Mouse (Mus musculus): ENCODE measurements around the gene Wdr95.

Wdr95 gene

DNA sequence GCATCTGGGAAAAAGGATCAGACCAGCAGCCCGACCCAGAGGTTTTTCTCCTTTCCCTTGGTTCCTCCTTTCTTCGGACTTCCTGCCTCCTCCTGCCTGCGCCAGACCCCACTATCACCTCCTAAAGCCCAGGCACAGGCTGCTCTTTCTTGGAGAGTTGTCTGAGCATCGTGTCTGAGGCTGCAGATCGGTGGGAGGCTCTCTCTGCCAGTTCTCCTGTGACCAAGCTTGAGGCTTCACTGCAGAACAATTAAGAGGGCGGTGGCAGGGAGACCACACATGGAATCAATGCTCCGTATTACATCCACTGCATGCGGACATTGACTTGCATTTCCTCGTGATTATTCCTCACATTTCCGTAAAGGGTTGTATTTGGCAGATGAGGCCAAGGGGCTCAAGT, 49.0 kb downstream of the Wdr95 start:
- no peak for DNase-seq (ENCODE audit: low spot score in 2 of 2)

DNA sequence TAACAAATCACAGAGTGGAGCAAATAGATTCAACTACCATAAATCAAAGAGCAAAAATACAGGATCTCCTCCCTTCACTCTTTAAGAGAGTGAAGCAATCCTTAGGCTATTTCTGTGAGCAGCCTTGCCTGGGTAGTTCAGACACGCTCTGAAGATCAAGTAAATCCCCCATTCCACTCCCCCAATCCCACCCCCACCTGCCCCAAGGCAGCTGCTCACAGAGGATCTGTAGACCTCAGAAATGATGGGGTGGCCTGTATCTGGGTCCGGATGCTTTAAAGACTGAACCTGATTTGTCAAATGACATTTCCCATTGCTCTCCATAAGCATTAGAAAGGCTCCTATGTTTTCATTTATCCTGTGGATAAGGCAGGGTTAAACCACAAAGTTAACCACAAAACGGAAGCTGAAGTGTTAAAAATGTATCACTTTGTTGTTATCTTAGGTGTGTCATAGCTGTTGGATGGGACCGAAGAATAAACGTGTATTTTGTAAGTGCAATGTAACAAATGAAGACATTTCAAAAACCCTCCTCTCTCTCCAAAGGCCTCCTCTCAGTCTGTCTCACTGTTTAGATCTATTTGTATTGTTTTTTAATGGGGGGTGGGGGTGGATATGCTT, 54.3 kb downstream of the Wdr95 start:
- no peak for DNase-seq (ENCODE audit: low spot score in 2 of 2)

DNA sequence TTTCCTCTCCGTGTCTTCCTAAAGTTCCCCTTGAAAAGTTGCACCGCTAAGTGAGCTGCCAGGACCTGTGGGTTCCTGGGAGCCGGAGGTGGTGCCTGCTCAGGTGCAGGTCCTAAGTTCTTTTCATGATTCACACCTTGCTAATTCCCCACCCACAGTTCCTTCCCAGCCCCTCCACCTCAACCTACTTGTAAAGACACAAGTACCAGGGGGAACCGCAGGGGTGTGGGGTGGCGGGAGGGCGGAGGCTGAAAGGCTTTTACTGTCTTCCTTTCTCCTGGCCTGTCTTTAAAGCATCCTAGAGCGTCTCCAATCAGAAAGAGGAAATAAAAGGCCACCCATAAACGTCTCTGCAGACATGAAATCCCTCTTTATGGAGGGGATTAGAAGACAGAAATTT, 55.0 kb downstream of the Wdr95 start:
- DNase-seq (ENCODE audit: low spot score in 2 of 2) = no peak

DNA sequence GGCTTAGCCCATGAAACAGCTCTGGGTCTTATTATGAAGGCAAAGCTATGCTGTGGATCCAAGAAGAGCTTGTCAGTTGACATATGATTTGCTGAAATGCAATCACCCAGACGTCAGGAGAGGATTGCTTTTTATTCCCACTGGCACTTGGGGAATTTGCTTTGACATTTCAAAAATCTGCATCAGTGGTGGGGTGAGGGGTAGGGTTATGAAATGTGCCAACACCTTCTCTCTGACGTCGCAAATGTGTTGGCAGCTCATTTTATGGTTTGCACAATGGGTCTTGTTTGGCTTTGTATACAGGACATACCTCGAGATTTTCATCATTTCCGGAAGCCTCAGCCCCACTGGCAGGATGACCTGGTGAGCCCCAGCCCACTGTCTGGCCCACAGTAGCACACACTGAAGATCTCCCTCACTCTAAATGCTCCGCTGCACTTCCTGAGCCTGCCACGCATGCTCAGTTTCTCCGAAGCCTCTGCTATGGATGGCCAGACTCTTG, 55.7 kb downstream of the Wdr95 start:
- no peak for DNase-seq (ENCODE audit: low spot score in 2 of 2)

DNA sequence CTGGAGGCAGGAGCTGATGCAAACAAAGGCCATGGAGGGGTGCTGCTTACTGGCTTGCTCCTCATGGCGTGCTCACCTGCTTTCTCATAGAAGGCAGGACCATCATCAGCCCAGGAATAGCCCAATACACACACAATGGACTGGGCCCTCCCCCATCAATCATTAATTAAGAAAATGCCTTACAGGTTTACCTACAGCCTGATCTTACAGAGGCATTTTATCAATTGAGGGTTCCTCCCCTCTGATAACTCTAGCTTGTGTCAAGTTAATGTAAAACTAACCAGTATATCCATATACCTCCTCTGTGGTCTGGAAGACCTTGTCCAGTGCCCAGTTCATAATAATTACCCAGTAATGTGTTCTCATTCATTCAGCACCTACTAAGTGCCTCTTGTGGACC, 56.8 kb downstream of the Wdr95 start:
- no peak for DNase-seq (ENCODE audit: low spot score in 2 of 2)

DNA sequence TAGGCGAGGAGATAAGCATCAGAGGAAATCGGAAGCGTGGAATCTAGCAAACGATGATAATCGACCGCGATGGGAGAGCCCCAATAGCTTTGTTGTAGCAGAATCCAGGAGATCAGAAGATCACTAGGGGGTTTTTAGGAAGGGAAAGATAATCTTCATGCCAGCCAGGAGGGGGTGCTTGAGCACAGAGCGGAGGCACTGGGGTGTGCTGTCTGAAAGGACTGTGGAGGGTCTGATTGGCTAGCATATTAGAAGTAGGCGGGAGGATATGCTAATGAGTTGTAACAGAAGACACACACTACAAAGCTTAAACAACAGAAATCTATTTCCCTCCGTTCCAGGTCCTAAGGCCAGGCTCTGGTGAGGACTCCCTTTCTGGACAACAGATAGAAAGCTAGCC, 57.4 kb downstream of the Wdr95 start:
- no peak for DNase-seq (ENCODE audit: low spot score in 2 of 2)

DNA sequence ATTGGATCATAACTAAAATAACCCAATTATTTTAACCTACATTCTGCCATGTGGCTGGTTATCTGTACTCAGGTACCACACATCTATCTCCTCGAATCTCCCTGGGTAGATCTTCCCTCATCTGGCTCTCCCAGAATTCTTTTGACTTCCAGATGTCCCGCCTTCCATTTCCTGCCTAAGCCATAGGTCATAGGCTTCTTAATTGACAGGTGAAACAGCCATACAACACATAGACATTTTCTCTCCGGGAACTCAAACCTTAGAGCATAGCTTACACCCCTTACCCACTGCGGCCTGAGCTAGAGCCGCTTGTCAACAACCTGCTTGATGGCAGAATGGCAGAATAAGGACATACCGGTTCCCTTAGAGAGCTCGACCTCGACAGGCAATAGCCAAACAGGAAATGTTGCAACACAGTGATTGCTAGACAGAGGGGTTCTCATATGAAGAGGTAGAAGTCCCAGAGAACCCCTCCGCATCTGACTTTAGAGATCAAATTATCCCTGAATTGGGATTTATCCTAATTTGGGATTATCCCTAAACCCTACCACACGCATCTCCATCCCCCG, 58.9 kb downstream of the Wdr95 start:
- DNase-seq (ENCODE audit: low spot score in 2 of 2) = no peak

DNA sequence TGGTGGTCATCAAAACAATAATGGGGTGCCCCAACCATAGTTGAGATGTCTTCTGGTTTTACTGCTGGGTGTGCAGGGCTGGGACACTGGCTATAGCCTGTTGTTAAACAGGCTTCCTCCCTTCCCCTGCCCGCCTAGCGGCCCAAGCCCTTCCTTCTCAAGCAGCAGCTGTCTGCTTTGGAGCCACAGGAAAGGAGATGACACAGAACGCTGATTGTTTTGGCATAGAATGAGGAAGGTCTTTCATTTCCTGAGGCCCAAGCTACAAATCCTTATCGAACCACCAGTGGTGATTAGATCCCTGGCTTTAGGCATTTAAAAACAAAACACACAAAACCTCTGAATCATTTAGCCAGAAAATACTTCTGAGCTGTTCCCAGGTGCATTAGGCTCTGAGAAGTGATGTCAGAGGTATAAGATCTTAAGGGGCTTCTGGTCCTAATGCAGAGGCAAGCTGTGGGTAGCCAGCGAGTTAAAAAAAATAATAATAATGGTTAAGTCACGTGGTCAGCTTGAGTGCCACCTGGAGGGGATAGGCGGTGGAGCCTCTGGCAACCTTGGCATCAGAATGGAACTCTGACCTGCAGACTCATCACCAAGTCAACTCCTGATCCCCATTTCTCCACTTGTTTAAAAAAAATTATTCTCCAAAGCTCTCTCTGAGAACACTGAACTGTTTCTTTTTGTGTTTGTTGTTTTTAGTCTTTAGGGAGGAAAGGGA, 60.5 kb downstream of the Wdr95 start:
- DNase-seq (ENCODE audit: low spot score in 2 of 2) = no peak

DNA sequence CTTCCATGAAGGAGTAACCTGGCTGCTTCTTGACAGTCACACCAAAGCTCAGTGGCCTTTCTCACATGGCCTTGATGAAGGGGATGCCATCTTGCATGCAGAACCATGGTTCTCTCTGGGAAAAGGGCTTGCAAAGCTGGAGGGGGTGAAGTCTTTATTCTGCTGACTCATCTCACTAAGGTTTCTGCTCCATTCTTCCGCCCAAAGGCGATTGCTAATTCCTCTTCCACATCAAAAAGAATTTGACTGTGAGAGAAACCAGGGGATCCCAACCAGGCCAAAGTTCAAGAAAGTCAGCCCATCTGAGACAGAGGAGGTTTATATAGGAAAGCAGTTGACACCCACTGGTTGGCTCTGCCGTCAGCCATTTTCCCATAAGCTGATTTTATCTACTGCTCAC, 61.5 kb downstream of the Wdr95 start:
- no peak for DNase-seq (ENCODE audit: low spot score in 2 of 2)

DNA sequence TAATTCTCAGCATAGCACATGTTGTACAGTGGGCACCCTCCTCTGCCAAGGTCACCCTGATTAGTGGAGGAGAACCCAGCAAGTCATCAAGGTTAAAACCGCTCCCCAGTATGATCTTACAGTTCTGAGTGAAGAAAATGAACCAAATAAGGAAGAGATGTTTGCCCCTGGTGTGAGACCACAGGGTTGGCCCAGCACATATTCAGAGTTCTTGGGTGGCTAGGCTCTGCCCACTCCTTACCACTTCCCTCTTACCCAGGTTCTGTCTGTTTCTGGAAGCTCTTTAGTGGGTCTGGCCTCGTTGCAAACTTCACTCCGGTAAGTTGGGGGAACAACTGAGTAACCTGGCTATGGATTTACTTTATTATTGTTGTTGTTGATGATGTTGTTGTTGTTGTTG, 65.7 kb downstream of the Wdr95 start:
- no peak for DNase-seq (ENCODE audit: low spot score in 2 of 2)

DNA sequence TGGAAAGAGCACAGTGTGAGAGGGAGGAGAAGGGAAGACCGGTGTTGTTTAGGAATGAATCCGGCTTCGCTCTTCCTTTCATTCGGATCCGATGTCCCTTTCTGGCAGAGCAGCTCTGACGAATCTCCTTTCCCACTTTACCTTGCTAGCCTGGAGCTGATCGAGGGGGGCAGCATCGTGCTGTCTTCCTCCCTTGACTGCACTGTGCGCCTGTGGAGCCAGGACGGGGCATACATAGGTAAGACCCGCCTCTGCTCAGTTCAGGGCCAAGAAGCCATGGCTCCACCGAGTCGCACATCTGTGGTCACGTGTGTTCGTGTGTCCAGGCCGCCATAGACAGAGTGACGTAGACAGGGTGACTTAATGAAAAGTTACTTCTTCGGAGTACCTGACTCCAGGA, 68.9 kb downstream of the Wdr95 start:
- DNase-seq (ENCODE audit: low spot score in 2 of 2) = no peak

DNA sequence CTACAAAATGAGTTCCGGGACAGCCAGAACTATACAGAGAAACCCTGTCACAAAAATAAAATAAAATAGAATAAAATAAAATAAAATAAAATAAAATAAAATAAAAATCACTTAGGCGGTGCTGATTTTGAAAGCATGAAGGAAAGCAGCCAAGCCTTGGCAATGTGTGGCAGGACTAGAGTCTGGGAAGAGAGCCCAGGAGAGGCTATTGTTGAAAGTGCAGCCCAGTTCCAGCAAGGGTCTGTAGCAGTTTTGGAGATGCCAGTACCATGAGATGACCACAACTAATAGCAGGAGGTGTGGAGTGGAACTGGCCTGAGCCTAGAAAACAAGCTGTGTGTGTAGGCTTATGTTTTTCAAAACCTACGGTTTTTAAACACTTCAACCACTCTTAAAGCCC, 73.5 kb downstream of the Wdr95 start:
- no peak for DNase-seq (ENCODE audit: low spot score in 2 of 2)

DNA sequence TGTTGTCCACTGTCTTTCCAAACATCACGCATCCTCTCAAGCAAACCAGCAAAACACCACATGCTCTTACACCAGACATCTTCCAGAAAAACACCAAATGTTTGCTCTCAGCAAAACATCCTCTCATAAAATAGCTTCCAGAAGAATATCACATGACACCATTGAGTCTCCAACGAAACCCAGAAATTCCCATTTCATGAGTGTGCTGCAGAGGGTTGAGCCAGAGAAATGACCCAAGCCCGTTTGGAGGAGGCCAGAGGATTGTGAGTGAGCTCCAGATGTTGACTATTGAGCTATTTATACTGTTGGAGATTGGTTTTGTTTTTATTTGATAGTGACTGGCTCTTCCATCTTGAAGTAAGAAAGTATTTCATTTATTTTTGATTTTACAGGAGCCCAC, 74.8 kb downstream of the Wdr95 start:
- no peak for DNase-seq (ENCODE audit: low spot score in 2 of 2)

DNA sequence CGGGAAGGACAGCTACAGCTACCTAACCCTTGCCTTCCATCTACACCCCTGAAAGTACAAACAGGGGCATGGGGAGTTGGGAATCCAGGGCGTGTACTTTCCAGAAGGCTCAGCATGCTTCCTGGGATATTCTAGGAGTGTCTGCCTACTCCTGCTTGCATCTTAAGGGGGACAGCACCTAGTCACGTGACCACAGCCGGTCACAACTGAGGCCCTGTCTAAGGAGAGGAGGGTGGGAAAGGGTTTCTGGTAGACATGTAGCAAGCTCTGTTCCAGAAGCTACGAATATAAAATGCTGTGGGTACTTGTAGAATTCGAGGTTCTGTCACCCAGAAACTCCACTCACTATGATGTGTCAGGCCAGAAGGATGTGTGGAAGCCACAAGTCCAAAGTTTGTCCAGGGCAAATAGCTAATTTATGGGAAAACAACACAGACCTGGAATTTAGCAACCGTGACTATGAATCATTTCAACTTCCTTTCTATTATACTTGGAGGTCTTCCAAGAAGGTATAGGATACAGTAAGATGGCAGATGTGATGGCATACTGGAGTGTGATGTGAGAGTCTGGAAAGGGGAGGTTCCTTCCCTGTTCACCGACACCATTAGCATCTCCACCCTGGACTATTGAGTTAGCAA, 78.7 kb downstream of the Wdr95 start:
- DNase-seq (ENCODE audit: low spot score in 2 of 2) = no peak

DNA sequence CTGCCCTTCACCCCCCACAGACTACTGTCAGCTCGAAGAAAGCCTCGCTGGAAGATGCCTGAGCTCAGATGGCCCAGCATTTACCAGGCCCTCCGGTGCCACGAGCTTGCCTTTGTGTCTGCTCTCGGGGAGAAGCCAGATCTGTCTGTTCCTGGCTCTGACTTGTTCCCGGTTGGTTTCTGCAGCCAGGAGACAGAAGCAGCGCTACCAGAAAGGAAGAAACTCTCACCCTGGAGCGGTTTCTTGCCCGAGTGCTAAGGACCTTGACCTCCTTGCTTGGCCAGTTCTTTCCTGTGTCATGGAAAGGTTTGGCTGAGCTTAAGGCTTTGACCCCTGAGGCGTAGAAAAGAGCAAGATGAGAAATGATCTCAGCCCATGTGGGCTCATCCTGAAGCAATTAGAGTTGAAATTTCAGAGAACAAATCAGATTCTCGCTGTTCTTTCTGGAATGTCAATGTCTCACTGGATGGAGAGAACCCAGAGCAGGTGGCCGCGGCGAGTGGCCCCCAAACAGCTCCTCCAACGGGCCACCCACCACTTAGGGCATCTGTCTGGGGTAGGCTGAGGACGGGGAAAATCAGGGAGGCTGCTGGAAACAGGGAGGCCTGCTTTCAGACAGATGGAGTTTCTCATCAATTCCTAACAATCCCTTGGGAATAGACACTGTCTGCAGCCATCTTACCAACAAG, 83.1 kb downstream of the Wdr95 start:
- DNase-seq (ENCODE audit: low spot score in 2 of 2) = no peak

DNA sequence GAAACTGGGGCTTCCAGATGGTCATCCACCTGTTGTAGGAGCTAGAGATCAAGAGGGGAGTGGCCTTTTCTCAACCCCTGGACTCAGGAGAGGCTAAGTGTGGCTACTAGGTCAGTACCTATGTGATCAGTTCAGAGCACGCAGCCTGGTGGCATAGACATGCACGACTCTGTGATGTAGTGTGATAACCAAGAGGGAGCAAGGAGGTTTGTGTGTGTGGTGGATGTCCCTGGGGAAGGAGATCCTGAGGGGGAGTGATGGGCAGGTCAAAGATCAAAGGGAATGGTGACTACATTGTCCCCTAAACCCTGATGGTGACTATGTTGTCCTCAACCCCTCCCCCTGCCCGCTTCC, 83.7 kb downstream of the Wdr95 start:
- no peak for DNase-seq (ENCODE audit: low spot score in 2 of 2)

DNA sequence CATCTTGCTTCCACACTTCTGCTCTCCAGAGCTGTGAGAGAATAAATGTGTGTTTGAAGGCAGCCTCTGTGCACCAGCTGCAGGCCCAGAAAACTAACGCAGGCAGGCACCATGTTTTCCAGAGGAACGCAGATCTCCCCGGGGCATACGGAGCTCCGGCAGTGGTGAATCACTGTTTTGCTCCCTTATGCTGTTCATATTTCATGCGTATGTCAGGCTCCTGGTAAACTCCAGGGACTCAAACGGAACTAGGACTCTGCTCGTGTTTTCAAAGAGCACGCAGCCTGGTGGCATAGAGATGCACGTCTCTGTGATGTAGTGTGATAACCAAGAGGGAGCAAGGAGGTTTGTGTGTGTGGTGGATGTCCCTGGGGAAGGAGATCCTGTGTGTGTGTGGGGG, 84.3 kb downstream of the Wdr95 start:
- DNase-seq (ENCODE audit: low spot score in 2 of 2) = no peak

DNA sequence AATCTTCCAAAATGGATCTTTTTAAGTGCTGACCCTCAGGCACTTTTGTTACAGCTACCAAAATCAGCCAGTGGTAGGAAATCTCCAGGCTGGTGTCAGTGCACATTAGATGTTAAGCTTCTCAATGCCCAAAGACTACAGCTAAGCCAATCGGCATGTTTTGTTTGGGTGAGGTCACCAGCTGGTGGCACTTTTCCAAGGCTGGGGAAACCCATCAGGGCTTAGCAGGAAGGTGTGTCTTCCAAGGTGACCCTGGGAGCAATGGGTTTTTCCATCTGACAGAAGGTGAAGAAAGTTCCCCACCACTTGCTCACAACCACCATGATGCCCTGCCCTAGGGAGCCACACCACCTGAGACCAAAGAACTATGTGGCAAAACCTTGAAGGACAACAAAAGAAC, 87.7 kb downstream of the Wdr95 start:
- no peak for DNase-seq (ENCODE audit: low spot score in 2 of 2)

DNA sequence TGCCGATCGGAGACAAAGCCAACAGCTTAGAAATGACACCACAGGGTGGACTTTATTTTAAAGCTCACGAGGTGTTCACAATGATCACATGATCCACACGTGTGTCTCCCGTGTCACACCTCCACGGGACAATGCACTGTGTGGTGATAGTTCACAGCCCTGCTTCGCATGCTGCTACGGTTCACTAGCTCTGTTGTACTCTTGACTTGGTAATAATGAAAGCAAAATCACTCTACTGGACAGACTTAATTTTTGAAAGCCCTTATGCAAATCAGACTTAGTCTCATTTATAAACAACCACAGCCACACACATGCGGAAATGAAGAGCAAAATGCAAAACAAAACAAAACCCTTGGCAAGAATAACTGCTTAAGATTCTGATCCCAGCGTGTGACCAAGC, 88.3 kb downstream of the Wdr95 start:
- no peak for DNase-seq (ENCODE audit: low spot score in 2 of 2)

DNA sequence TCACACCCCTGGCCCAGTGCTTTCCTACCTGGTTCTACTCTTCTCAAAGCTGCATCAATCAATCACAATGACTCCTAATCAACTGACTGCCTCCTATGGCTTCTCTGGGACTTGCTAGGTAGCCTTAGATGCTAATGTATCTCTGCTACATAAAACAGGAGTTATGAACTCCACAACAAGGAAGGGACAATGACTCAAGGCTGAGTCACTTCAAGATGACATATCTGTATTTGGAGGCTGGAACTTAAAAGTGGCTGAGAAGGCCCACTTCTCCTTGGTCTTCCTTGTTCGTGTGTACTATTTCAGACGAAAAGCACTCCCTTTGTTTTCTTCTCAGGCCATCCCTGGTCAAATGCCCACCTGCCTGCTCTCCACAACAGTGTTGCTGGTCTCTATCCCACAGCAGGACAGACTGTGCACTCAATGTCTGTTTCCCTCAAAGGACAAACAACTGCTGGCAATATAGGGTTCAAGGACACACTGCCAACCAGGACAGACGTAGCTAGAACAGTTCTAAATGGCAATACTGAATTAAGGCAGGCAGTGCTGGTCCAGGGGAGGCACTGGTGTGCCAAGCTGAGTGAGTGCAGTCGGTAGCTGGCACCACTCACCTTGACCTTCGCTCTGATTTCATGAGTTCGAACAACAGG, 89.4 kb downstream of the Wdr95 start:
- no peak for DNase-seq (ENCODE audit: low spot score in 2 of 2)

DNA sequence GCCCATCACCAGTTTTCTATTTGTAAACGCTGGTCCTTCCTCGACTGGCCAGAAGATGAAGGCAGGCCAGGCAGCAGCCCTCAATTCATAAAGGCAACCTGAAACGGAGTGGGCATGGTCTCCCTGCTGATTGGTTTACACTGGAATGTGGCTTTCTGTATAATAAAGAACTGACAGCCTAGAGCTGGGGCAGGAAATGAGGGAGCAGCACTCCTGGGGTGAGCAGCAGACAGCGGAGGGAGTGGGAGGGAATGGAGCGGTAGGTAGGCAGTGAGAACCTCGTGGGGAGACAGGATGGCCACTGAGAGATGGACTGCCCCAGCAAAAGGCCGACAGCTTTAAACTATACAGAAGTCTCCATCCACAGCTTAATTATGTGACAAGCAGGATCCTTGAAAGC, 93.7 kb downstream of the Wdr95 start:
- DNase-seq (ENCODE audit: low spot score in 2 of 2) = no peak

DNA sequence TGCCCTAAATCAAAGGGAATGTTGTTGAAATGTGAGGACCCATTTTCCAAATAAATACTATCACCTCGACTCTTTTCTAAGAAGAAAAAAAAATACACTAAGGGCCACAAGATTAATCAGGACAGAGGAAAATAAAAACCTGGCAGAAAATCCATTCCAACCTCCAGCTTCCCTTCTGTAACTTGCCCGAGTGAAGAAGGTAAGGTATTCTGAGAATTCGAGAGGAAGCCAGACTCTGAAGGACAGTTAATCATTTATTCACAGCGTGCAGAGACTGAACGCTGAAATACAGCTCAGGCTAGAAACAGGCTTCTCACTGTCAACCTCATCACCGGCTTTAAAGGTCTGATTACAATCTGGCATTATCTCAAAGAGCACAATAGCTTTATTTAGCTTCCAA, 94.2 kb downstream of the Wdr95 start:
- DNase-seq (ENCODE audit: low spot score in 2 of 2) = no peak

Measured in spleen, postnatal 10 days (tissue).